ENCODE assay signal across 7 mouse cellular contexts in genomic region chr11:95076536-95077111, GRCm38 (mm10). TPM values are rescaled to one million over a fixed set of nuclear protein-coding genes. Genes with fewer than 3 reads are reported as not detected.
A peak's percentile ranks its signal among the peaks of the same experiment; 100 is the strongest.
DNase-seq lines count a peak whose midpoint lies in the region; ATAC-seq lines count a peak whose summit lies in the region.

Gene Itga3, minus strand, starts transcription at chr11:95076801.

- peak within 1 kb of the TSS; percentile 52 for H3K4me3 ChIP-seq in intestine, embryonic 14.5 days (ENCODE audit: low read depth, low read length)

- peaks cover 8% of the 10 kb centered on the region; the same call in 1 of the 2 replicates for H3K27me3 ChIP-seq in intestine, embryonic 14.5 days (replicated peaks; ENCODE audit: control insufficient read depth, insufficient read depth, low read length)

- peak within 1 kb of the TSS; percentile 81 for H3K4me2 ChIP-seq in intestine, embryonic 14.5 days (ENCODE audit: low read length)

- H3K27ac ChIP-seq in intestine, embryonic 14.5 days (ENCODE audit: low read depth): peak within 1 kb of the TSS; percentile 69

- DNase-seq in cerebellum, postnatal 36 days: peak; percentile 79 to 84
- DNase-seq in gastrocnemius, postnatal 25 days: peak; percentile 54
- peak; percentile 84 for DNase-seq in intestine, embryonic 14.5 days (ENCODE audit: low spot score)
- peak; percentile 46 to 49 for DNase-seq in left cerebral cortex, adult 8-10 months (ENCODE audit: low spot score in 2 of 2)
- DNase-seq in right cerebral cortex, postnatal 25 days: peak; percentile 63

- peak within 1 kb of the TSS; percentile 60 for H3K9ac ChIP-seq in intestine, embryonic 14.5 days (ENCODE audit: low read length)

- H3K9me3 ChIP-seq in intestine, embryonic 14.5 days (ENCODE audit: control insufficient read depth, low read length): no peaks in the 10 kb centered on the region

- peaks cover 58% of the 10 kb centered on the region for H3K4me1 ChIP-seq in intestine, embryonic 14.5 days (replicated peaks; ENCODE audit: control insufficient read depth, insufficient read depth, low read length)

- ATAC-seq in activated CD4-positive, CD25-positive, alpha-beta regulatory T cell, adult 4 months: peak; percentile 37
- peak; percentile 81 for ATAC-seq in intestine, embryonic 14.5 days (replicated peaks; ENCODE audit: low FRiP score, low TSS enrichment, low read depth)
- 0 out of 2 replicates have a peak, but pooled peaks have one; percentile 16 for ATAC-seq in megakaryocyte progenitor cell, adult 5-6 weeks (replicated peaks; ENCODE audit: poor library complexity)

- no peaks in the 10 kb centered on the region for H3K36me3 ChIP-seq in intestine, embryonic 14.5 days (ENCODE audit: control insufficient read depth, insufficient read depth, low read length)

- WGBS in intestine, embryonic 14.5 days: under 1% methylated on average over 48 of the region's 51 CpGs

RNA-seq across cellular contexts. Expression of gene Itga3, which starts in this region (rescaled TPM):
- polyA plus RNA-seq in activated CD4-positive, CD25-positive, alpha-beta regulatory T cell, adult 4 months (2017; shearing (Covaris generic)): under 1 TPM; 0.56 to 0.64 TPM
- 1 to 10 TPM; 2.9 to 5.4 TPM for total RNA-seq in gastrocnemius, postnatal 25 days (2021)
- polyA plus RNA-seq in intestine, embryonic 14.5 days (2014; fragmentation: Nextera tagmentation; extraction: Ambion mirVana): 24.1 and 29.0 TPM in 2 replicates
- 10 to 100 TPM; 15.9 to 22.5 (median 19.6) TPM for total RNA-seq in left cerebral cortex, adult 8-10 months (2022)
- 1.1 TPM in 1 of 2 replicates, not detected in the other for total RNA-seq in megakaryocyte progenitor cell, adult 5-6 weeks (2015)
- 0.03 TPM in 1 of 2 replicates, not detected in the other for total RNA-seq in megakaryocyte progenitor cell, adult 5-6 weeks (2017)

Comparison
In these comparisons a context has a peak if more than half of its experiments do, and no peak if none do; other contexts are left out.
1. Peak in every context shown above with its lines: DNase-seq, ATAC-seq, H3K4me3 ChIP-seq and H3K27ac ChIP-seq.
2. RNA of gene Itga3 (polyA plus RNA-seq): 24.1 to 29.0 TPM in intestine, embryonic 14.5 days; 0.56 to 0.64 TPM in activated CD4-positive, CD25-positive, alpha-beta regulatory T cell, adult 4 months; every median in the first group is over 10 times any median in the second.
3. Peak in ATAC-seq in activated CD4-positive, CD25-positive, alpha-beta regulatory T cell, adult 4 months; RNA of the gene not detected or under 1 TPM.
4. ATAC-seq: peak in every context shown above with its lines; median percentile 81 in intestine, embryonic 14.5 days; 37 in activated CD4-positive, CD25-positive, alpha-beta regulatory T cell, adult 4 months; 16 in megakaryocyte progenitor cell, adult 5-6 weeks.